Mouse (Mus musculus): Measurements from ENCODE around the gene Fgf10. TPM values are rescaled to one million over a fixed set of nuclear protein-coding genes. Genes with fewer than 3 reads are reported as not detected.

Fgf10 gene
- 1.8 and 2.2 TPM in 2 replicates for polyA plus RNA-seq (2015; fragmentation: Nextera tagmentation; extraction: Ambion mirVana)

DNA sequence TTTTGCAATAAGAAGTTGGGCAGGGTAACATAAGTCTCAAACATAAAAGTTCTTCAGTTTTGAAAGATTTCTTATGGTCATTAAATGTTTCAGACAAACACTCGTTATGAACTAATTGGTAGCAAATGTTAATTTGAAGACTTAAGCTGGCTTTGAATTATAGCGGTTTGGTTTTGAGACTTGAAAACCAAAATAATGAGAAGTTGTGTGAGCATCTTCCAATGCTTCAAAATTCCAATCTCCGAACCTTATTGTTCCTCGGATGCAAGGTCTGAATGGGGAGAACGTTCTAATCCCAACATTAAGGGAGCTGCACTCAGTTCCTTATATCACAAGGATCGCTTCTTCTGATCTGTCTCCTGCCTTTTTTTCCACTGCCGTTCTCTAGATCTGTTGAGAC is at the start of gene Fgf10:
Gene Fgf10 (plus strand): TSS at position 301 of the 400 bp plus-strand sequence.
- H3K4me2 ChIP-seq = no peak within 1 kb of the TSS
- 88% methylated on average over 7 of the region's 7 CpGs for WGBS
- ATAC-seq (ENCODE audit: low FRiP score, low read depth) = no peak

DNA sequence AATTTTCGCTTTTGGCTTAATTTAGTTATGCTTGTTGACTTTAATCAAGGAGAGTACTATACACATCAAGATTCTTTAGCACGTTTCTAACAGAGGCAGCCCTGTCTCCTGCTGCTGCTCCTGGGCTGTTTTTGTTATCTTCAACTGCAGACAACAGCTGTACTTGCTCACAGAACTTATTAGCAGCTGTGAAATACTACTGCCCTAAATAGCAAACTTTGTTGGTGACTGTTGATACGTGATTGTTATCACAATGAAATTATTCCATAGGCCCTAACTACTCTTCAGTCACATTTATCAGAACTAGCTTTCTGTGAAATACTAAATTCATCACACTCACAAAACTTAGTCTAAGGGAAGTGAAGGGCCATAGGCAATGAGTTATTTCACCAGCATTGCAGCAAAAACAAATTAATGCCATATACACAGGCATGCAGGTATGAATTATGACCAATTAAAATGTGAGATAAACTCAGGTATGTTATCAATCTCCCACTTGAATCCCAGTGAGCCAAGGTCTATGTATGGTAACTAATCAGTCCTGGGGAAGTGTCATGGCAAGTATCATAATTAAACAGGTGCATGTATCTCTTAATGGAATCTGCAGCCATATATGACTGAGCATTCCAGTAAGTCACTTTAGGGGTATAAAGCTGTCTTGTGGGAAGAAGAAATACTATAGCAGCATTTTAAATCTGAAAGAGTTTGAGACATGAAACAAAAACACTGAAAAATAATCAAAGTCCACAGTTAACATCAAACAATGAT is 39.7 kb upstream of the Fgf10 start:
- Histone ChIP-seq H3K27me3 (no peaks in the 10 kb centered on the region), H3K36me3 (no peaks in the 10 kb centered on the region), H3K9ac (no peak overlapping the region), H3K4me1 (replicated peaks) (no peaks in the 10 kb centered on the region), H3K9me3 (no peaks in the 10 kb centered on the region), H3K4me2 (no peak overlapping the region), H3K4me3 (no peak overlapping the region), H3K27ac (replicated peaks) (no peak overlapping the region)
- no peak for ATAC-seq (ENCODE audit: low FRiP score, low read depth)
- 62% methylated on average over 3 of the region's 3 CpGs for WGBS

More for the DNA sequence above, at the start of gene Fgf10:
- no peak within 1 kb of the TSS for H3K27ac ChIP-seq (replicated peaks)
- H3K27me3 ChIP-seq = no peaks in the 10 kb centered on the region
- no peaks in the 10 kb centered on the region for H3K4me1 ChIP-seq (replicated peaks)
- H3K4me3 ChIP-seq = no peak within 1 kb of the TSS
- H3K36me3 ChIP-seq = no peaks in the 10 kb centered on the region
- no peak within 1 kb of the TSS for H3K9ac ChIP-seq
- no peaks in the 10 kb centered on the region for H3K9me3 ChIP-seq

DNA sequence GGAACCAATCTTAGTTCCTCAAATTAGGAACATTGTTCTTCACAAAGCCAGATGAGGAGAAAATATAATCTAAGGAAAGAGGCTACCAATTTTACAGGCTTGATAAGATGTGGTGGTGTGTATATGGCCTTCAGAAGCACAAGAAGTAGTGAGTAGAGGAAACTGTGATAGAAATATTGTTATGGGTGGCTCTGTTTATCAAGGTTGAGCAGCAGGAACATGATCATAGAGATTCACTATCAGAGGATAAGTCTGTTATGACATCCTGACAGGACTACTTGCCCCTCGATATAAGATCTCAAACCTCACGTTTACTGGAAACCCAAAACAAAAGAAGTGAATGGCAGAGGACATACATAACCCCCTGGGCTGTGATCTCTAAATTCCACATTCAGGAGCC is 38.1 kb upstream of the Fgf10 start:
- no peak for ATAC-seq (ENCODE audit: low FRiP score, low read depth)
- Histone ChIP-seq H3K27me3 (no peaks in the 10 kb centered on the region), H3K27ac (replicated peaks) (no peak overlapping the region), H3K4me2 (no peak overlapping the region), H3K36me3 (no peaks in the 10 kb centered on the region), H3K4me3 (no peak overlapping the region), H3K9me3 (no peaks in the 10 kb centered on the region), H3K4me1 (replicated peaks) (no peaks in the 10 kb centered on the region), H3K9ac (no peak overlapping the region)
- WGBS = 85% methylated on average over 2 of the region's 2 CpGs

DNA sequence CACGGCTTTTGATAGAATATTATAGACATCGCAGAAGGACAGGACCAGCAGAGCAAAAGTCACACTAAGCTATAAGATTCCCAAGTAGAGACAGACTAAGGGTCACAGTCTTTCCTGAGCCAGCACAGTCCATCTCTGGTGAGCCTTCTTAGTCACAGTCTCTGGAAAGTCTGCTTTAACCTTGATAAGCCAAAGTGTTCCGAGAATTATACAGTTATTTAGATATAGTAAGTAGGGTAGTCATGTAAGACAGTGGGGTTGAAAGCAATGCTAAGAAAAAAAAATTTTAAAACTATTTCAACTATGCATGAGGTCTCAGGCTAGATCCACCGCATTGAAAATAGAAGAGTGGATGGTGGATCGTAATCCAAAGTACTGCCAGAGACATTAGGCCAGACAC is 33.5 kb upstream of the Fgf10 start:
- Histone ChIP-seq H3K4me1 (replicated peaks) (no peaks in the 10 kb centered on the region), H3K4me2 (no peak overlapping the region), H3K36me3 (no peaks in the 10 kb centered on the region), H3K27ac (replicated peaks) (no peak overlapping the region), H3K4me3 (no peak overlapping the region), H3K27me3 (no peaks in the 10 kb centered on the region), H3K9me3 (no peaks in the 10 kb centered on the region), H3K9ac (no peak overlapping the region)
- 96% methylated on average over 5 of the region's 5 CpGs for WGBS
- ATAC-seq (ENCODE audit: low FRiP score, low read depth) = no peak

DNA sequence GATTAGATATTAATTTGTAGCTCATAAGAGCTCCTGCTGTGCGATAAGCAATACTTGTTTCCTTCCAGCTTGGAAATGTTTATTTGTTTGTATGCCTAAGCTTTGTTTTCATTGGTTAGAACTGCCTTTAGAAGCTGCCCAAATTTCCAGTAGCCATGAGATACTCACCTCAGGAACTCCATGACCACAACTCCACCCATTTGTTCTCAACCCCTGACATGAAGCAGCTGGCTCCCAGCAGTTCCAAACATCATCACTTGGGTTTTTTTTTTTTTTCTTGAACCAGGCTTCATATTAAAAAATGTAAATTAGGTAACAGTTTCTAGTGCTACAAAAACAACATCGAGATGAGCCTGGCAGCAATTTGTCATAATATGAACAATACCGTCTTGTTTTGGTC is 27.0 kb upstream of the Fgf10 start:
- no peak overlapping the region for H3K4me2 ChIP-seq
- no peak overlapping the region for H3K9ac ChIP-seq
- H3K27ac ChIP-seq (replicated peaks) = no peak overlapping the region
- no peaks in the 10 kb centered on the region for H3K4me1 ChIP-seq (replicated peaks)
- 81% methylated on average over 3 of the region's 3 CpGs for WGBS
- ATAC-seq (ENCODE audit: low FRiP score, low read depth) = no peak
- H3K36me3 ChIP-seq = no peaks in the 10 kb centered on the region
- no peaks in the 10 kb centered on the region for H3K27me3 ChIP-seq
- no peaks in the 10 kb centered on the region for H3K9me3 ChIP-seq
- H3K4me3 ChIP-seq = no peak overlapping the region

DNA sequence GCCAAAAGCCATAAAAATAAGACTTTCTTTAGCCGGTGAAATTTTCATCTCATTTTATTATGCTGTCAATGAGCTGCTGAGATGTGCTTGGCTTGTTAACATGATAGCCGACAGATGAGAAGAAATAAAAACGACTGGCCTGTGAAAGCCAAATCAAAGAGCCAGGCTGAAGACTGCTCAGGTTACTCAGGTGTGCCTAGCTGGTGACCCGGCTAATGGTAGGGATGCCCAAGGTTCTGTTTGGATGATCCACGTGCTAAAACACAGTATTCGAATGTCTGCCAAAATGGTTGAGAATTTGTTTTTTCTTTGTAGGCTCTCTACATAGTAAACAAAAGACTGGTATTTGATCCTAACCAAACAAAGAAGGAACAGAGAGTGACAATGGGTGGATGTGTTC is 26.5 kb upstream of the Fgf10 start:
- Histone ChIP-seq H3K4me3 (no peak overlapping the region), H3K36me3 (no peaks in the 10 kb centered on the region), H3K27me3 (no peaks in the 10 kb centered on the region), H3K27ac (replicated peaks) (no peak overlapping the region), H3K9ac (no peak overlapping the region), H3K4me2 (no peak overlapping the region), H3K9me3 (no peaks in the 10 kb centered on the region), H3K4me1 (replicated peaks) (no peaks in the 10 kb centered on the region)
- ATAC-seq (ENCODE audit: low FRiP score, low read depth) = no peak
- WGBS = 75% methylated on average over 6 of the region's 6 CpGs

DNA sequence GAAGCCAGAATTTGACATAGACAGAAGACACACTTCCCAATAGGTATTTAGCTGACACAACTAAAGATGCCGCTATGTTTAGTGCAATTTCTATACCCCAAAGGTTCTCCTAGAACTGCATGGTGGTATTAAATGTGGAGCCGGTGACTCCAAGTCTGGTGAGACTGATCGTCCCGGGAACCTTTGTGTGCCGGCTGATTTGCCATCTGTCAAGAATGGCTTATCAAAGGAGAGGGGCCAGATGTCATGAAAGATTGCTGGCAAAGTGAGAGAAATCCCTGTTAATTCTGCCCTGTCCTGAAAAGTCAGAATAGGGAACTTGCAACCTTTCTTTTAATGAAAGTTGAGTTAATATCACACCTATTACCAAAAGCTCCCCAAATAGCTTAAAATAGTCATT is 12.6 kb upstream of the Fgf10 start:
- ATAC-seq (ENCODE audit: low FRiP score, low read depth) = no peak
- H3K27ac ChIP-seq (replicated peaks) = no peak overlapping the region
- no peak overlapping the region for H3K4me3 ChIP-seq
- 50% methylated on average over 5 of the region's 5 CpGs for WGBS
- H3K9me3 ChIP-seq = no peaks in the 10 kb centered on the region
- H3K9ac ChIP-seq = no peak overlapping the region
- no peaks in the 10 kb centered on the region for H3K4me1 ChIP-seq (replicated peaks)
- H3K27me3 ChIP-seq = no peaks in the 10 kb centered on the region
- no peaks in the 10 kb centered on the region for H3K36me3 ChIP-seq
- H3K4me2 ChIP-seq = no peak overlapping the region

DNA sequence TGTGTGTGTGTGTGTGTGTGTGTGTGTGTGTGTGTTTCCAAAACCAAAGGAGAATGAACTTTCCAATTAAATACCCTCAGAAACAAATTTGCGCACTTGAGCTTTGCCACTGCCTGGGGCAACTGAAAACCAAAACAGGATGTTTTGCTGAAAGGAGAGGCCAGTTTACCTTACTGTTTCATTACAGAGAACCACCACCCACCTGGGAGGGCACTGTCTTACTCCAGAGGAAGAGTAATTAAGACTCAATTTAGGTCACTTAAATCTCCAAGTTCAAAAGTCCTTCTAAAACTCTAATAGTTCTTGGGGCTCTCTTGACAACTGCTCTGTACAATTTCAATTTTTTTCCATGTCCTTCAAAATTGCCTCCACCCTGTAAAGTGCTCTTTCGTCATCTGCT is 11.6 kb upstream of the Fgf10 start:
- Histone ChIP-seq H3K4me3 (no peak overlapping the region), H3K9ac (no peak overlapping the region), H3K9me3 (no peaks in the 10 kb centered on the region), H3K4me1 (replicated peaks) (no peaks in the 10 kb centered on the region), H3K27ac (replicated peaks) (no peak overlapping the region), H3K4me2 (no peak overlapping the region), H3K27me3 (no peaks in the 10 kb centered on the region), H3K36me3 (no peaks in the 10 kb centered on the region)
- WGBS = 96% methylated on average over 2 of the region's 2 CpGs
- ATAC-seq (ENCODE audit: low FRiP score, low read depth) = no peak

DNA sequence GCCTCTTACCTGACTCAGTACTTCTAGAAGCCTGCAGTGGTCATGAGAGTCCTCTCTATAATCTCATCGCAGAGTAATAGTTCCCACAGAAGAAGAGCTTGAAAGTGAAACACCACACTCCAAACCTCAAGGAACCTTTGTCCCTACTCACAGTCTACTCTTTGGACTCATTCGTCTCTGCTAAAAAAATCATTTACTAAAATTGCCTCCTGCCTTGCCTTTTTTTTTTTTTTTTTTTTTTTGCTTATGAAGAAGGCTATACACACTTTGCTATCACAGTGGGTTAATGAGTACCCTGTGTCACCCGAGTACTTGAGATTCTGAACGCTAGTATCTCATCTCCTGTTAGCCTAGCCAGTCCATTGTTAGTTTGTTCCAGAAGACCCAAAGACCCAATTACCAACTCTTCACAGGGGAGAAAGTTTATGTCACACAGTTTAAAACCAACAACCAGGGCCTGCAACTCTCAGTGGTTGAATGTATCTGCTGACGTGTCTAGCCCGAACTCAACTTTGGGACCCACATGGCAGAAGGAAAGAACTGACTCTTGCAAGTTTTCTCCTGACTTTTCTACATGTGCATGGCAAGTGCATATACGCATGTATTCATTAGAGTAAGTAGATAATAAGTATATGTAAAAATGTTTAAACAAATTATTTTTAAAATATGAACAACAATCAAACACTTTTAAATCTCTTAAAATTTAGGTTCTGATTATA is 10.8 kb upstream of the Fgf10 start:
- no peak overlapping the region for H3K4me3 ChIP-seq
- no peaks in the 10 kb centered on the region for H3K4me1 ChIP-seq (replicated peaks)
- H3K36me3 ChIP-seq = no peaks in the 10 kb centered on the region
- H3K4me2 ChIP-seq = no peak overlapping the region
- WGBS = 94% methylated on average over 7 of the region's 7 CpGs
- no peaks in the 10 kb centered on the region for H3K27me3 ChIP-seq
- no peaks in the 10 kb centered on the region for H3K9me3 ChIP-seq
- ATAC-seq (ENCODE audit: low FRiP score, low read depth) = no peak
- no peak overlapping the region for H3K9ac ChIP-seq
- no peak overlapping the region for H3K27ac ChIP-seq (replicated peaks)

DNA sequence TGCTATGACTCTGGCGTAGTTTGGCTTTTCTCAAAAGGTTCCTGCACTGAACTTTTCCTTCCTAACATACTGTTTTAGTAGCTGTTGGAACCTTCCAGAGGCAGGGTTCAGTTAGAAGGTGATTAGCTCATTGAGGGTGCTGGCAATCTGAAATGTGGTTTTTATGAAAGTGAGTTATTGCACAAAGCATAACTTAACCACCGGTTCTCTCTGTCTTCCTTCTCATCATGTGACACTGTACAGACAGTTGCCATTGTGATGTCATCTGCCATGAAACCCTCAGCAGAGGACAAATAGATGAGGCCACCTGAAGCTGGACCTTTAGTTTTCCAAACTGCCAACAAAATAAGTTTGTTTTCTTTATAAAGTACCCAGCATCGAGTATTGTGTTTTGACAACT is 7.9 kb upstream of the Fgf10 start:
- no peak for ATAC-seq (ENCODE audit: low FRiP score, low read depth)
- H3K4me1 ChIP-seq (replicated peaks) = no peaks in the 10 kb centered on the region
- no peaks in the 10 kb centered on the region for H3K36me3 ChIP-seq

DNA sequence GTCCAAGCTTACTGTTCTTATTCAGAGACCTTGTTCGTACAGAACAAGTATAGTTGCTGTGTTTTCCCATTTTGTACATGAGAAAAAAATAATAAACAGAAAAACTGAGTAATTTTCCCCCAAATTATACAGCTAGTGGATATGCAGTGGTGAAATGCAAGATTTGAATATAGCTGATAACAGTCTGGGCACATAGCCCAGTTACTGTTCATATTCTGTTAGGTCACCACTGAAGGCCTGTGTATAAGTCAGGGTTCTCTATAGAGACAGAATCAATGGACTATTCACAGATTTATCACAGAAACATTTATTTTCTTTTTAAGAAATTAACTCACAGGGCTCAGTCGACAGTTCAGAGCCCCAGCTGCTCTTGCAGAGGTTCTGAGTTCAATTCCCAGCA is 4.7 kb upstream of the Fgf10 start:
- Histone ChIP-seq H3K9me3 (no peaks in the 10 kb centered on the region), H3K27ac (replicated peaks) (no peak overlapping the region), H3K27me3 (no peaks in the 10 kb centered on the region), H3K4me1 (replicated peaks) (no peaks in the 10 kb centered on the region), H3K4me3 (no peak overlapping the region), H3K4me2 (no peak overlapping the region), H3K9ac (no peak overlapping the region), H3K36me3 (no peaks in the 10 kb centered on the region)
- 79% methylated on average over 2 of the region's 2 CpGs for WGBS
- ATAC-seq (ENCODE audit: low FRiP score, low read depth) = no peak

More for the DNA sequence above, 7.9 kb upstream of the Fgf10 start:
- no peaks in the 10 kb centered on the region for H3K9me3 ChIP-seq
- H3K27ac ChIP-seq (replicated peaks) = no peak overlapping the region
- H3K9ac ChIP-seq = no peak overlapping the region
- no peaks in the 10 kb centered on the region for H3K27me3 ChIP-seq
- WGBS = 86% methylated on average over 3 of the region's 3 CpGs
- no peak overlapping the region for H3K4me3 ChIP-seq
- H3K4me2 ChIP-seq = no peak overlapping the region

DNA sequence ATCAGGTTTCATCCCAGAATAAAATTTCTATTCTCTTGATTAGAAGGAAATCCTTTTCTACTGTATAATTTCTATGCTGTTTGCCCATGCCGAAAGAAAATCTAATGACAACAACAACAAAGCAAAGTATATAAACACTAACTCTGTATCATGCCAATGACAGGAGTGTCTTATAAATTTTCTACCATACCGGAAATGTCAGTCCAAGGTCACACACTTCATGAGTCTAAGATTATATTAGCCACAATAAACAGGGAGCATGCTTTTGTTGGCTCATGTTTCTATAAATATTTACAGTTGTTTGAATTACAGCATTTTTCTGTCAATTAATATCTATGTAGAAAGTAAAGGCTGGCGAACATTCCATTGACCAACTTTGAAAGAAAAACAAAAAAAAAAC is 9.6 kb downstream of the Fgf10 start:
- no peak for ATAC-seq (ENCODE audit: low FRiP score, low read depth)

More for the DNA sequence above, 9.6 kb downstream of the Fgf10 start:
- Histone ChIP-seq H3K4me2 (no peak overlapping the region), H3K4me3 (no peak overlapping the region), H3K36me3 (no peaks in the 10 kb centered on the region), H3K27ac (replicated peaks) (no peak overlapping the region), H3K4me1 (replicated peaks) (no peaks in the 10 kb centered on the region), H3K9ac (no peak overlapping the region), H3K9me3 (no peaks in the 10 kb centered on the region), H3K27me3 (no peaks in the 10 kb centered on the region)
- WGBS = 92% methylated on average over 3 of the region's 3 CpGs
